Mouse (Mus musculus): ENCODE data around the gene 4930583I09Rik.

DNA sequence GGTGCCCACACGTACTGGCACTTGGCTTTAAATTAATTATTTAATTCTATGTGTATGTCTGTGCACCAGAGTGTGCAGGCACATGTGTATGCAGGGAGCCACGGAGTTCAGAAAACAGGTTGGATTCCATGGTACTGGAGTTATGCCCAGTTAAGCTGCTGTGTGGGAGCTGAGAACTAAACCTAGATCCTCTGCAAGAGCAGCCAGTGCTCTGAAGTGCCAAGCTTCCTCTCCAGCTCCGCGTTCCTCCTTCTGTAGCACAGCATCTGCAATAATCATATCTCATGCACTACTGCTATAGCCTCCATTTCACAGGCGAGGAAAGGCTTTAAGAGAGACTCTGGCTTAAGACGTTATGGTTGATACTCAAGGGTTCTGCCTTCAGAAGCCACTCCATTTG, 22.3 kb downstream of the 4930583I09Rik start:
- TF ChIP-seq CTCF (IDR thresholded peaks at IDR 0.05; ENCODE audit: extremely low read depth, insufficient read depth, insufficient read length, insufficient replicate concordance) (no peak), POLR2A (IDR thresholded peaks at IDR 0.05; ENCODE audit: low read depth, low read length) (no peak)

Measured in spleen, adult 2 months (tissue).